In genomic region chr11:104707084-104707483, GRCm38 (mm10) we compare ENCODE assay signal across 18 mouse cellular contexts. TPM values are rescaled to one million over a fixed set of nuclear protein-coding genes. Genes with fewer than 3 reads are reported as not detected.
DNase-seq lines count a peak whose midpoint lies in the region; ATAC-seq and TF ChIP-seq lines count a peak whose summit lies in the region.
"Had no signal": no experiment of that assay in that cellular context is flagged by ENCODE, and none has a peak within 500 bp of the region (broad histone marks: within the 10 kb centered on the region; RNA-seq: fewer than 3 reads in every experiment).

No protein-coding gene starts in this region.

- no peak for TF ChIP-seq EP300 in liver, postnatal 0 days (IDR thresholded peaks at IDR 0.05; ENCODE audit: low read depth)

- H3K27ac ChIP-seq in liver, postnatal 0 days (ENCODE audit: low read depth): no peak overlapping the region
- H3K27ac ChIP-seq in liver, embryonic 11.5 days (ENCODE audit: low read depth, low read length): no peak overlapping the region
- H3K27ac ChIP-seq: embryonic facial prominence, embryonic 13.5 days; forebrain, embryonic 10.5 days; hindbrain, embryonic 15.5 days; limb, embryonic 12.5 days; lung, embryonic 15.5 days; midbrain, embryonic 10.5 days had no signal

- no peak overlapping the region for H3K4me2 ChIP-seq in liver, postnatal 0 days (ENCODE audit: low read depth, low read length)
- H3K4me2 ChIP-seq in liver, embryonic 11.5 days: no peak overlapping the region
- H3K4me2 ChIP-seq: embryonic facial prominence, embryonic 13.5 days; hindbrain, embryonic 15.5 days; limb, embryonic 12.5 days; lung, embryonic 15.5 days had no signal

- WGBS in liver, postnatal 0 days (ENCODE audit: insufficient replicate concordance): 52% methylated on average over 2 of the region's 2 CpGs
- 60% methylated on average over 2 of the region's 2 CpGs for whole genome bisulfite sequencing in liver, embryonic 11.5 days

- TF ChIP-seq CTCF in liver, postnatal 0 days (IDR thresholded peaks at IDR 0.05; ENCODE audit: low read depth): peak; percentile 36

- H3K27me3 ChIP-seq in liver, postnatal 0 days (ENCODE audit: insufficient read depth, low read length): no peaks in the 10 kb centered on the region
- no peaks in the 10 kb centered on the region for H3K27me3 ChIP-seq in liver, embryonic 11.5 days (replicated peaks; ENCODE audit: control insufficient read depth, insufficient read depth, low read length)
- H3K27me3 ChIP-seq in splenic B cell, adult 2 months (ENCODE audit: control insufficient read depth, insufficient read depth, low read length, poor library complexity, severe bottlenecking): no peaks in the 10 kb centered on the region
- H3K27me3 ChIP-seq: embryonic facial prominence, embryonic 13.5 days; hindbrain, embryonic 15.5 days; limb, embryonic 12.5 days; lung, embryonic 15.5 days had no signal

- H3K9me3 ChIP-seq in liver, postnatal 0 days (ENCODE audit: low read length): no peaks in the 10 kb centered on the region
- no peaks in the 10 kb centered on the region for H3K9me3 ChIP-seq in liver, embryonic 11.5 days (ENCODE audit: control insufficient read depth, low read length)
- H3K9me3 ChIP-seq: embryonic facial prominence, embryonic 13.5 days; forebrain, embryonic 10.5 days; hindbrain, embryonic 15.5 days; limb, embryonic 12.5 days; lung, embryonic 15.5 days; midbrain, embryonic 10.5 days had no signal

- no peak overlapping the region for H3K9ac ChIP-seq in liver, postnatal 0 days (replicated peaks)
- no peak overlapping the region for H3K9ac ChIP-seq in liver, embryonic 11.5 days (ENCODE audit: low read depth, low read length)
- H3K9ac ChIP-seq: embryonic facial prominence, embryonic 13.5 days; hindbrain, embryonic 15.5 days; limb, embryonic 12.5 days; lung, embryonic 15.5 days had no signal

- peak; percentile 34 for DNase-seq in CD4-positive, CD25-positive, alpha-beta regulatory T cell, adult 2 months (ENCODE audit: low read depth, low spot score)
- DNase-seq in liver, postnatal 0 days: no peak
- DNase-seq in liver, embryonic 11.5 days (ENCODE audit: low spot score): no peak
- peak; percentile 40 for DNase-seq in ZHBTc4 (ENCODE audit: low read depth, low spot score)
- DNase-seq in splenic B cell, adult 2 months (ENCODE audit: low read depth, low spot score): peak; percentile 42
- no peak for DNase-seq in layer of hippocampus, adult 9-11 months
- DNase-seq: cerebellum, adult 9-11 months; heart, adult 11 months had no signal

- ATAC-seq in CD4-positive, CD25-positive, alpha-beta regulatory T cell, adult 4 months: no peak
- ATAC-seq in liver, postnatal 0 days: no peak
- no peak for ATAC-seq in liver, embryonic 11.5 days (replicated peaks; ENCODE audit: low FRiP score)
- ATAC-seq in cerebellum, adult (ENCODE audit: insufficient number of reproducible peaks, low FRiP score, low TSS enrichment): no peak

- H3K4me3 ChIP-seq in liver, postnatal 0 days (ENCODE audit: low read depth, low read length): no peak overlapping the region
- no peak overlapping the region for H3K4me3 ChIP-seq in liver, embryonic 11.5 days (ENCODE audit: low read depth, low read length)
- H3K4me3 ChIP-seq: embryonic facial prominence, embryonic 13.5 days; forebrain, embryonic 10.5 days; hindbrain, embryonic 15.5 days; limb, embryonic 12.5 days; lung, embryonic 15.5 days; midbrain, embryonic 10.5 days; myocyte had no signal

- H3K36me3 ChIP-seq in liver, postnatal 0 days (replicated peaks; ENCODE audit: insufficient read depth, low read length): no peaks in the 10 kb centered on the region
- H3K36me3 ChIP-seq in liver, embryonic 11.5 days (ENCODE audit: control insufficient read depth, insufficient read depth, low read length): no peaks in the 10 kb centered on the region
- no peaks in the 10 kb centered on the region for H3K36me3 ChIP-seq in splenic B cell, adult 2 months (ENCODE audit: control insufficient read depth, insufficient read depth, low read length, poor library complexity, severe bottlenecking)
- H3K36me3 ChIP-seq: embryonic facial prominence, embryonic 13.5 days; forebrain, embryonic 10.5 days; hindbrain, embryonic 15.5 days; limb, embryonic 12.5 days; lung, embryonic 15.5 days; midbrain, embryonic 10.5 days had no signal

- H3K4me1 ChIP-seq in liver, postnatal 0 days (ENCODE audit: insufficient read depth): no peaks in the 10 kb centered on the region
- no peaks in the 10 kb centered on the region for H3K4me1 ChIP-seq in liver, embryonic 11.5 days (replicated peaks; ENCODE audit: control insufficient read depth, insufficient read depth, low read length)
- H3K4me1 ChIP-seq: embryonic facial prominence, embryonic 13.5 days; forebrain, embryonic 10.5 days; hindbrain, embryonic 15.5 days; limb, embryonic 12.5 days; lung, embryonic 15.5 days; midbrain, embryonic 10.5 days had no signal

RNA-seq across cellular contexts. Expression of gene Gm11639, which starts 21.6 kb away (rescaled TPM):
- polyA plus RNA-seq in CD4-positive, CD25-positive, alpha-beta regulatory T cell, adult 4 months (2017; shearing (Covaris generic)): under 1 TPM in 1 of 2 experiments, not detected in 1; 0.04 TPM
- 0.06 and 0.07 TPM in 2 replicates for polyA plus RNA-seq in liver, postnatal 0 days (2015; fragmentation: Nextera tagmentation; extraction: Ambion mirVana)
- polyA plus RNA-seq in liver, embryonic 11.5 days (2014; fragmentation: Nextera tagmentation; extraction: Ambion mirVana): 0.04 and 0.05 TPM in 2 replicates
- polyA plus RNA-seq: forebrain, embryonic 10.5 days; heart, embryonic 16.5 days; limb, embryonic 12.5 days; lung, embryonic 15.5 days; midbrain, embryonic 10.5 days; myocyte had no signal

Comparison
In these comparisons a context has a peak if more than half of its experiments do, and no peak if none do; other contexts are left out.
1. DNase-seq: peak in CD4-positive, CD25-positive, alpha-beta regulatory T cell, adult 2 months (single experiment), ZHBTc4 (single experiment) and splenic B cell, adult 2 months (single experiment); none in liver, postnatal 0 days (single experiment), liver, embryonic 11.5 days (single experiment) and layer of hippocampus, adult 9-11 months (single experiment).